Mouse (Mus musculus) kidney, embryonic 14.5 days (tissue): ENCODE data around the gene Itpr2. TPM values are rescaled to one million over a fixed set of nuclear protein-coding genes. Genes with fewer than 3 reads are reported as not detected.
A peak's percentile ranks its signal among the peaks of the same experiment; 100 is the strongest.

ENCODE experiments used
- ATAC-seq: fragments of 200-750 bp; cut with Nextera tagmentation; 2 replicates; pipeline ENCODE4 v1.8.0; 2017; ENCODE audit warnings: moderate number of reproducible peaks, mild to moderate bottlenecking, moderate TSS enrichment, moderate library complexity; ENCODE audit not compliant: low FRiP score, low TSS enrichment
- H3K27ac ChIP-seq: fragments of 300-500 bp; sonication (generic); 2 replicates; pipeline ENCODE4 v1.5.1; 2014; ENCODE audit warnings: low read depth, mild to moderate bottlenecking, low read length, moderate library complexity, mixed read lengths
- H3K27me3 ChIP-seq: fragments of 300-500 bp; sonication (generic); 2 replicates; pipeline ENCODE4 v1.6.1; 2014; ENCODE audit warnings: mild to moderate bottlenecking, low read length; ENCODE audit not compliant: control insufficient read depth, insufficient read depth
- H3K36me3 ChIP-seq: fragments of 300-500 bp; sonication (generic); 2 replicates; pipeline ENCODE4 v1.6.1; 2014; ENCODE audit warnings: low read length, mixed read lengths; ENCODE audit not compliant: control insufficient read depth, insufficient read depth
- H3K4me1 ChIP-seq: fragments of 300-500 bp; sonication (generic); 2 replicates; pipeline ENCODE4 v1.6.1; 2014; ENCODE audit warnings: low read length, mixed read lengths; ENCODE audit not compliant: control insufficient read depth, insufficient read depth
- H3K4me2 ChIP-seq: fragments of 300-500 bp; sonication (generic); replicated peaks from 2 replicates; pipeline ENCODE4 v1.6.1; 2014; ENCODE audit warnings: low read depth, mild to moderate bottlenecking, low read length
- H3K4me3 ChIP-seq: fragments of 300-500 bp; sonication (generic); 2 replicates; pipeline ENCODE4 v1.5.1; 2014; ENCODE audit warnings: mild to moderate bottlenecking, low read length
- H3K9ac ChIP-seq: fragments of 300-500 bp; sonication (generic); 2 replicates; pipeline ENCODE4 v1.6.1; 2014; ENCODE audit warnings: low read depth, mild to moderate bottlenecking, low read length, moderate library complexity
- H3K9me3 ChIP-seq: fragments of 300-500 bp; sonication (generic); 2 replicates; pipeline ENCODE4 v1.6.1; 2016; ENCODE audit warnings: low read length; ENCODE audit not compliant: control insufficient read depth
- WGBS: fragments of 180-500 bp; shearing (Covaris S2); extraction: QIAGEN DNeasy Blood & Tissue Kit; methylation state at CpG from one replicate; pipeline ENCODE4 v1.1.7; 2014; 5-methylcytosine and 5-hydroxymethylcytosine counted together
- polyA plus RNA-seq: library from polyadenylated mRNA; unstranded; fragments of >200 nt; fragmentation: Nextera tagmentation; extraction: Ambion mirVana; gene quantifications from 2 replicates; pipeline ENCODE4 v1.2.1, GENCODE M21; 2014

Gene Itpr2
- polyA plus RNA-seq, 1 experiment from 2014 or later, result 12.7 TPM

GRCm38 (mm10) chr6:146514531-146514948 is 12.5 kb upstream of the Itpr2 start:
- peaks cover 4% of the 10 kb centered on the region; the same call in 1 of the 2 replicates for H3K4me1 ChIP-seq
- no peak overlapping the region for H3K4me3 ChIP-seq
- no peak overlapping the region for H3K27ac ChIP-seq
- H3K27me3 ChIP-seq, result no peaks in the 10 kb centered on the region
- no peak overlapping the region for H3K9ac ChIP-seq
- H3K36me3 ChIP-seq, result no peaks in the 10 kb centered on the region
- WGBS, result 39% methylated on average over 7 of the region's 7 CpGs
- H3K9me3 ChIP-seq, result no peaks in the 10 kb centered on the region
- H3K4me2 ChIP-seq, result no peak overlapping the region
- peak; percentile 61 for ATAC-seq

- H3K27ac ChIP-seq, result no peak overlapping the region; the same call in 1 of the 2 replicates
- no peaks in the 10 kb centered on the region for H3K27me3 ChIP-seq
- 48% methylated on average over 5 of the region's 5 CpGs for WGBS
- H3K4me3 ChIP-seq, result no peak overlapping the region
- H3K4me1 ChIP-seq, result peaks cover 4% of the 10 kb centered on the region; the same call in 1 of the 2 replicates
- ATAC-seq, result no peak
- no peak overlapping the region for H3K9ac ChIP-seq
- H3K4me2 ChIP-seq, result no peak overlapping the region
- no peaks in the 10 kb centered on the region for H3K36me3 ChIP-seq
- no peaks in the 10 kb centered on the region for H3K9me3 ChIP-seq
Measured at GRCm38 (mm10) chr6:146513899-146514298, 11.9 kb upstream of the Itpr2 start.

GRCm38 (mm10) chr6:146513384-146513783 is 11.4 kb upstream of the Itpr2 start:
- no peak overlapping the region for H3K4me3 ChIP-seq
- no peaks in the 10 kb centered on the region for H3K27me3 ChIP-seq
- no peaks in the 10 kb centered on the region for H3K36me3 ChIP-seq
- H3K9ac ChIP-seq, result no peak overlapping the region
- H3K4me2 ChIP-seq, result no peak overlapping the region
- peaks cover 4% of the 10 kb centered on the region; the same call in 1 of the 2 replicates for H3K4me1 ChIP-seq
- WGBS, result 86% methylated on average over 8 of the region's 8 CpGs
- no peaks in the 10 kb centered on the region for H3K9me3 ChIP-seq
- ATAC-seq, result no peak
- H3K27ac ChIP-seq, result no peak overlapping the region

GRCm38 (mm10) chr6:146511511-146511910 is 9.5 kb upstream of the Itpr2 start:
- no peak overlapping the region for H3K27ac ChIP-seq
- no peak overlapping the region for H3K4me3 ChIP-seq
- 77% methylated on average over 8 of the region's 8 CpGs for WGBS
- H3K4me2 ChIP-seq, result no peak overlapping the region
- H3K27me3 ChIP-seq, result no peaks in the 10 kb centered on the region
- ATAC-seq, result no peak
- no peaks in the 10 kb centered on the region for H3K36me3 ChIP-seq
- H3K4me1 ChIP-seq, result peaks cover 4% of the 10 kb centered on the region; the same call in 1 of the 2 replicates
- no peaks in the 10 kb centered on the region for H3K9me3 ChIP-seq
- H3K9ac ChIP-seq, result no peak overlapping the region

GRCm38 (mm10) chr6:146509891-146510290 is 7.9 kb upstream of the Itpr2 start:
- Histone ChIP-seq H3K4me2 (no peak overlapping the region), H3K9me3 (no peaks in the 10 kb centered on the region), H3K4me1 (peaks cover 4% of the 10 kb centered on the region; the same call in 1 of the 2 replicates), H3K36me3 (no peaks in the 10 kb centered on the region), H3K27me3 (no peaks in the 10 kb centered on the region), H3K27ac (no peak overlapping the region), H3K4me3 (no peak overlapping the region), H3K9ac (no peak overlapping the region)
- WGBS, result 88% methylated on average over 2 of the region's 2 CpGs
- ATAC-seq, result no peak

- ATAC-seq, result no peak
Measured at GRCm38 (mm10) chr6:146504459-146504858, 2.4 kb upstream of the Itpr2 start.

GRCm38 (mm10) chr6:146502856-146503255 is 833 bp upstream of the Itpr2 start:
- 0 out of 2 replicates have a peak, but pooled peaks cover 5% of the 10 kb centered on the region for H3K4me1 ChIP-seq
- H3K9ac ChIP-seq, result peak overlapping the region; percentile 63; the same call in 1 of the 2 replicates
- H3K9me3 ChIP-seq, result no peaks in the 10 kb centered on the region
- H3K27ac ChIP-seq, result no peak overlapping the region
- H3K36me3 ChIP-seq, result no peaks in the 10 kb centered on the region
- WGBS, result 40% methylated on average over 3 of the region's 3 CpGs
- peak overlapping the region; percentile 72 for H3K4me3 ChIP-seq
- no peaks in the 10 kb centered on the region for H3K27me3 ChIP-seq
- no peak for ATAC-seq
- H3K4me2 ChIP-seq, result peak overlapping the region; percentile 96

More at GRCm38 (mm10) chr6:146504459-146504858, 2.4 kb upstream of the Itpr2 start:
- no peak overlapping the region for H3K4me3 ChIP-seq
- H3K4me2 ChIP-seq, result no peak overlapping the region
- H3K27me3 ChIP-seq, result no peaks in the 10 kb centered on the region
- H3K9ac ChIP-seq, result no peak overlapping the region
- no peak overlapping the region for H3K27ac ChIP-seq
- H3K4me1 ChIP-seq, result 0 out of 2 replicates have a peak, but pooled peaks cover 5% of the 10 kb centered on the region
- H3K36me3 ChIP-seq, result no peaks in the 10 kb centered on the region
- no peaks in the 10 kb centered on the region for H3K9me3 ChIP-seq
- WGBS, result 84% methylated on average over 2 of the region's 2 CpGs

- peak; percentile 54 for ATAC-seq
- WGBS, result 1% methylated on average over 30 of the region's 30 CpGs
- H3K27ac ChIP-seq, result 0 out of 2 replicates have a peak overlapping the region, but pooled peaks have one; percentile 33
Measured at GRCm38 (mm10) chr6:146501316-146501865, 632 bp downstream of the Itpr2 start.

GRCm38 (mm10) chr6:146500771-146501170 is 1.3 kb downstream of the Itpr2 start:
- Histone ChIP-seq H3K9me3 (no peaks in the 10 kb centered on the region), H3K9ac (no peak overlapping the region), H3K4me2 (peak overlapping the region; percentile 96; the same call in 1 of the 2 replicates), H3K4me1 (0 out of 2 replicates have a peak, but pooled peaks cover 5% of the 10 kb centered on the region), H3K4me3 (peak overlapping the region; percentile 72; the same call in 1 of the 2 replicates), H3K27ac (no peak overlapping the region), H3K36me3 (no peaks in the 10 kb centered on the region), H3K27me3 (no peaks in the 10 kb centered on the region)
- ATAC-seq, result no peak
- WGBS, result 64% methylated on average over 5 of the region's 5 CpGs

More at GRCm38 (mm10) chr6:146501316-146501865, 632 bp downstream of the Itpr2 start:
- H3K9ac ChIP-seq, result peak overlapping the region; percentile 63
- no peaks in the 10 kb centered on the region for H3K36me3 ChIP-seq
- 0 out of 2 replicates have a peak, but pooled peaks cover 5% of the 10 kb centered on the region for H3K4me1 ChIP-seq
- peak overlapping the region; percentile 72 for H3K4me3 ChIP-seq
- no peaks in the 10 kb centered on the region for H3K27me3 ChIP-seq
- no peaks in the 10 kb centered on the region for H3K9me3 ChIP-seq
- H3K4me2 ChIP-seq, result peak overlapping the region; percentile 96
